In the genomic region with DNA sequence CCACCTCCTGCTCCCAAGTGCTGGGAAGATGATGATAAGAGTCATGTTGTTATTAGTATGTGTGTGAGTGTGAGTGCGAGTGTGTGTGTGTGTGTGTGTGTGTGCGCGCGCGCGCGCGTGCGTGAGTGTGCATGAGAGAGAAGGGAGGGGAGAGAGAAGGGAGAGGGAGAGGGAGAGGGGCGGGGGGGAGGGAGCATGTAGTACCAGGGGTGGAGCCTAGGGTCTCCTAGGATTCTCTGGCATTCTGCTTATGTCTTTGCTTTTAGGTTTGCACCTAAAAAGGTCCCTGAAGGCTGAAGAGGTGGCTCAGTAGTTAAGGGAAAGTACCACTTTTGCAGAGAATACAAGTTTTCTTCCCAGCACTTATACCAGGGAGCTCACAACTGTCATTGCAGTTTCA, we compare ENCODE assay signal across 37 mouse cellular contexts. TPM values are rescaled to one million over a fixed set of nuclear protein-coding genes. Genes with fewer than 3 reads are reported as not detected.
"Had no signal": no experiment of that assay in that cellular context is flagged by ENCODE, and none has a peak within 500 bp of the region (broad histone marks: within the 10 kb centered on the region; RNA-seq: fewer than 3 reads in every experiment).

No protein-coding gene starts in this region.

- DNase-seq: cerebellum, adult 9-11 months; cerebellum, postnatal 10 days; cerebellum, postnatal 14 days; cerebellum, postnatal 25 days; cerebellum, postnatal 36 days; embryo, embryonic 11 days; forebrain, postnatal 0 days; gastrocnemius, adult 2 months; gastrocnemius, postnatal 10 days; gastrocnemius, postnatal 25 days; gastrocnemius, postnatal 36 days; heart, adult 11 months; heart, adult 18-20 months; heart, adult 2 months had no signal

- H3K4me1 ChIP-seq: embryonic facial prominence, embryonic 12.5 days; embryonic facial prominence, embryonic 13.5 days; embryonic facial prominence, embryonic 15.5 days; forebrain, embryonic 13.5 days; forebrain, embryonic 15.5 days; heart, embryonic 12.5 days had no signal

- ATAC-seq: forebrain, embryonic 13.5 days; forebrain, embryonic 14.5 days; forebrain, embryonic 15.5 days; forebrain, embryonic 16.5 days; forebrain, postnatal 0 days had no signal

- H3K27ac ChIP-seq: embryonic facial prominence, embryonic 10.5 days; embryonic facial prominence, embryonic 12.5 days; embryonic facial prominence, embryonic 13.5 days; embryonic facial prominence, embryonic 15.5 days; forebrain, embryonic 10.5 days; forebrain, embryonic 12.5 days; forebrain, embryonic 13.5 days; forebrain, embryonic 15.5 days; gastrocnemius, adult 2 months; heart, adult 2 months; heart, embryonic 10.5 days had no signal

- H3K36me3 ChIP-seq: embryonic facial prominence, embryonic 10.5 days; embryonic facial prominence, embryonic 12.5 days; embryonic facial prominence, embryonic 13.5 days; embryonic facial prominence, embryonic 15.5 days; forebrain, embryonic 10.5 days; forebrain, embryonic 12.5 days; forebrain, embryonic 15.5 days; heart, embryonic 10.5 days; heart, embryonic 12.5 days had no signal

- H3K9me3 ChIP-seq: embryonic facial prominence, embryonic 10.5 days; embryonic facial prominence, embryonic 12.5 days; embryonic facial prominence, embryonic 13.5 days; embryonic facial prominence, embryonic 15.5 days; forebrain, embryonic 10.5 days; forebrain, embryonic 12.5 days; forebrain, embryonic 13.5 days; forebrain, embryonic 15.5 days; heart, embryonic 10.5 days had no signal

- H3K27me3 ChIP-seq: embryonic facial prominence, embryonic 12.5 days; heart, embryonic 12.5 days had no signal

- H3K9ac ChIP-seq: embryonic facial prominence, embryonic 12.5 days; embryonic facial prominence, embryonic 13.5 days; embryonic facial prominence, embryonic 15.5 days; forebrain, embryonic 12.5 days; forebrain, embryonic 13.5 days; forebrain, embryonic 15.5 days; forebrain, postnatal 0 days; heart, embryonic 12.5 days had no signal

- H3K4me3 ChIP-seq: embryonic facial prominence, embryonic 10.5 days; embryonic facial prominence, embryonic 12.5 days; embryonic facial prominence, embryonic 13.5 days; embryonic facial prominence, embryonic 15.5 days; erythroblast, embryonic 14.5 days; forebrain, embryonic 10.5 days; forebrain, embryonic 12.5 days; forebrain, embryonic 13.5 days; forebrain, embryonic 15.5 days; gastrocnemius, adult 2 months; heart, adult 2 months; heart, embryonic 10.5 days; heart, embryonic 12.5 days had no signal

- H3K4me2 ChIP-seq: embryonic facial prominence, embryonic 12.5 days; embryonic facial prominence, embryonic 13.5 days; embryonic facial prominence, embryonic 15.5 days; forebrain, embryonic 12.5 days; forebrain, embryonic 13.5 days; forebrain, embryonic 15.5 days; heart, embryonic 11.5 days; heart, embryonic 12.5 days had no signal

RNA-seq across cellular contexts. Expression of gene Gtsf1l, which starts 7.3 kb away (rescaled TPM):
- total RNA-seq: common myeloid progenitor, adult 5-6 weeks; forebrain, postnatal 0 days; gastrocnemius, adult 18-20 months; gastrocnemius, adult 2 months; gastrocnemius, postnatal 10 days; gastrocnemius, postnatal 25 days; gastrocnemius, postnatal 36 days; gastrocnemius, postnatal 4 days; granulocyte monocyte progenitor cell, adult 5-6 weeks; heart, adult 18-20 months; heart, adult 2 months; heart, adult 8-10 months had no signal
- polyA plus RNA-seq: cortical plate, adult 2 months; embryonic facial prominence, embryonic 10.5 days; embryonic facial prominence, embryonic 11.5 days; embryonic facial prominence, embryonic 12.5 days; embryonic facial prominence, embryonic 13.5 days; embryonic facial prominence, embryonic 14.5 days; erythroblast, embryonic 14.5 days; forebrain, embryonic 10.5 days; forebrain, embryonic 12.5 days; forebrain, embryonic 13.5 days; forebrain, embryonic 15.5 days; forebrain, embryonic 16.5 days; frontal cortex, adult 2 months; heart, embryonic 10.5 days; heart, embryonic 11.5 days; heart, embryonic 12.5 days had no signal

RNA-seq across cellular contexts. Expression of gene Mybl2, which starts 40.4 kb away (rescaled TPM):
- total RNA-seq: gastrocnemius, adult 2 months had no signal
